Mouse (Mus musculus): ENCODE results near the gene Phf1. TPM values are rescaled to one million over a fixed set of nuclear protein-coding genes. Genes with fewer than 3 reads are reported as not detected.

The Phf1 gene
- polyA plus RNA-seq, 1 experiment from 2014 or later = 5.5 TPM

DNA sequence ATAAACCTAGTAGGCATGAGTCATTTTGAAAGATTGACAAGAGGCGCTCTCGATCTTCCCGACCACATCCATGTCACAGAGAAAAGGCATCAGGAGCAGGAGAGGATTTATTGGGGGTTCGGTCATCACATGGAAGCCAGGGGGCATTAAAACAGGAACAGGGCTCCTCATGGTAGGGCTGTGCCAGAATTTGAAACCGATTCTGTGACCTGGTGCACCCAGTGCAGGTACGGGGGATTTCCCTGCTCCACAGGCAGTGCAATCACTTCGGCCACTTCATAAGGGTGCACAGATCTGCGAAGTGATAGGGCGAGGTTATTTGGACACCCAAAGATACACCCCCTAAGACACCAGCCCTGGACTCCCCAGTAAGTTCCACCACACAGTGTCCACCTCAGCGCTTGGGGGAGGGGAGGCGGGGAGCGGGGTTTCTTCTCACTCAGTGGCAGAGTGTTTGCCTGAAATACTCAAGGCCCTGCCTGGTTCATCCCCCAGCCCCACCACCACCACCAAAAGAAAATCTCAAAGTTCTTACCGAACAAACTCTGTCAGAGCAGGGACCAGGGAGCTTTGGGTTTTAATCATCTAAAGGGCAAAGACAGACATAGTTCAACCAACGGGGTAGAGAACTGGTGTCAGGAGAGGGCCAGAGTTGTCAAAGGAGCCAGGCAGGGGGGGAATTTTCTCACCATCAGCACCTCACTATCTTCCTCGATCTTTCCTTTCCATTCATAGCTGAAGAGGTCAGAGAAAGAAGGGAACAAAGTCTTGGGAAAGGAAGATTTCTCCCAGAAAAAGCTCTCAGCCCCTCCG, 5.2 kb downstream of the Phf1 start:
- no peak for ATAC-seq (ENCODE audit: low FRiP score)
- peak overlapping the region; percentile 93 for H3K4me2 ChIP-seq (replicated peaks; ENCODE audit: low read depth, low read length)
- peaks cover 13% of the 10 kb centered on the region for H3K4me1 ChIP-seq (replicated peaks; ENCODE audit: control insufficient read depth, insufficient read depth, low read length)
- peak overlapping the region; percentile 57 for H3K4me3 ChIP-seq (ENCODE audit: low read depth, low read length)
- WGBS = 61% methylated on average over 16 of the region's 16 CpGs
- peak overlapping the region; percentile 38; the same call in 1 of the 2 replicates for H3K9ac ChIP-seq (ENCODE audit: low read depth, low read length)
- H3K27me3 ChIP-seq (ENCODE audit: control insufficient read depth, insufficient read depth, low read length) = no peaks in the 10 kb centered on the region
- no peak for DNase-seq (ENCODE audit: low spot score)
- H3K27ac ChIP-seq (ENCODE audit: low read depth, low read length) = no peak overlapping the region
- H3K9me3 ChIP-seq (ENCODE audit: control insufficient read depth, low read length) = no peaks in the 10 kb centered on the region
- H3K36me3 ChIP-seq (ENCODE audit: control insufficient read depth, insufficient read depth, low read length) = peaks cover 3% of the 10 kb centered on the region; the same call in 1 of the 2 replicates

DNA sequence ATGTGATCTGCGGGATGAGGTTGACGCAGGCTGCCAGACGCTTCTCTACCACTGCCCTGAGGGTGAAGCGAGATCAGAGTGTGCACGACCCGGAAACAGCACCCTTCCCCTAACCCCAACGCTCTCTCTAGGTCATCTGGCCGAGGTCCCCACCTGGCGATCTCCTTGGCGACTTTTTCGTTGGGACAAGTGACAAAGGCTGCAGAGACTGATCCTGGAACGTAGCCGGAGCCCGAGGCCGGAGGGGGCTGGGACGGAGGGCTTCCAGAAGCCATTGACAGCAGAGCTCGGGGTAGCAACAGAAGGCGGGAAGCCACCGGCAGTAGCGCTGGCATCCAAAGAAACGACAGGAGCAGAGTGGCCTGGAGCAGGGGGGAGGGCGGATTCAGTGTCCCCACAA, 5.9 kb downstream of the Phf1 start:
- peak overlapping the region; percentile 57 for H3K4me3 ChIP-seq (ENCODE audit: low read depth, low read length)
- no peaks in the 10 kb centered on the region for H3K27me3 ChIP-seq (ENCODE audit: control insufficient read depth, insufficient read depth, low read length)
- peak overlapping the region; percentile 38 for H3K9ac ChIP-seq (ENCODE audit: low read depth, low read length)
- H3K4me2 ChIP-seq (replicated peaks; ENCODE audit: low read depth, low read length) = peak overlapping the region; percentile 93
- WGBS = 0% methylated on average over 22 of the region's 22 CpGs
- ATAC-seq (ENCODE audit: low FRiP score) (peak; percentile 4; the same call in 1 of the 2 replicates), DNase-seq (ENCODE audit: low spot score) (peak; percentile 11)
- no peaks in the 10 kb centered on the region for H3K9me3 ChIP-seq (ENCODE audit: control insufficient read depth, low read length)
- peaks cover 13% of the 10 kb centered on the region for H3K4me1 ChIP-seq (replicated peaks; ENCODE audit: control insufficient read depth, insufficient read depth, low read length)
- peak overlapping the region; percentile 40 for H3K27ac ChIP-seq (ENCODE audit: low read depth, low read length)
- H3K36me3 ChIP-seq (ENCODE audit: control insufficient read depth, insufficient read depth, low read length) = peaks cover 3% of the 10 kb centered on the region; the same call in 1 of the 2 replicates

DNA sequence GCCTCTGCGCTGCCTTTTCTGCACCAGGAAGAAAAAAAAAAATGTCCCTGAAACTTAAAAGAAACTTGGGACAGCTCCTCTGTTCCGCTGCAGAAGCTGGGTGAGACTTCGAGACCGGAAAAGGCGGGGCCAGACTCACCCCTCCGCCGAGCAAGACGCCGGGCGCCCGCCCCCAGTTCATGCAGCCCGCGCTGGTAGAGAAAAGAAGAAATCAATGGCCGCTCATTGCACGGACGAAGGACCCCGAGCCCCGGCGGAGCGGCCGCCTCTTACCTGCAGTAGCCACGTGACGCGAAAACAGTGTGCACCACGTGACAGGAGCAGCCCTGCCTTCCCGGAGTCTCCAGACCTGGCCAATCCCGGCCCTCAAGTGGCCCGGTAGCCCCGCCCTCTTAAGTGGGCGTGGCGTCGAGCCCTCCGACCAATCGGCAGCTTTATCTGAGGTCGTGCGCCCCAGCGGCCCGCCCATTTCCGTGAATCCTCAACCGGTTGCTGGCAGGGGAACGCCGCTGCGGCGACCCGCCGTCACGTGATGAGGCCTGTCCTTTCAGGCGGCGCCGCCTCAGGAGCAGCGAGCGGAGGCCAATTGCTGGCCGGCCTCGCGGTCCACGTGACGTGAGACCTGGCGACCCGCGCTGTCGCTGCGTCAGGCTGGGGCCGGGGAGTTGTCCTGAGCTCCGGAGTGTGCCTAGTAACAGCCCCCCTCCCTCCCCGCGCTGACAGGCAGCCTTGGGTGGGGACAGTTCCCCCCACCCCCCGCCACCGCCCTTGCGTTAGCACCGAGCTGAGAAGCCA, 6.5 kb downstream of the Phf1 start, which contains the start of gene Cuta:
Cuta (minus strand) TSS at position 392 of the 795 bp plus-strand sequence.
- DNase-seq (ENCODE audit: low spot score) (peak; percentile 100), ATAC-seq (ENCODE audit: low FRiP score) (peak; percentile 93)
- Histone ChIP-seq H3K9ac (ENCODE audit: low read depth, low read length) (peak within 1 kb of the TSS; percentile 61), H3K36me3 (ENCODE audit: control insufficient read depth, insufficient read depth, low read length) (peaks cover 3% of the 10 kb centered on the region; the same call in 1 of the 2 replicates), H3K27ac (ENCODE audit: low read depth, low read length) (peak within 1 kb of the TSS; percentile 86), H3K9me3 (ENCODE audit: control insufficient read depth, low read length) (no peaks in the 10 kb centered on the region), H3K4me3 (ENCODE audit: low read depth, low read length) (peak within 1 kb of the TSS; percentile 57), H3K4me1 (replicated peaks; ENCODE audit: control insufficient read depth, insufficient read depth, low read length) (peaks cover 13% of the 10 kb centered on the region), H3K27me3 (ENCODE audit: control insufficient read depth, insufficient read depth, low read length) (no peaks in the 10 kb centered on the region), H3K4me2 (replicated peaks; ENCODE audit: low read depth, low read length) (peak within 1 kb of the TSS; percentile 93)
- under 1% methylated on average over 70 of the region's 70 CpGs for WGBS

DNA sequence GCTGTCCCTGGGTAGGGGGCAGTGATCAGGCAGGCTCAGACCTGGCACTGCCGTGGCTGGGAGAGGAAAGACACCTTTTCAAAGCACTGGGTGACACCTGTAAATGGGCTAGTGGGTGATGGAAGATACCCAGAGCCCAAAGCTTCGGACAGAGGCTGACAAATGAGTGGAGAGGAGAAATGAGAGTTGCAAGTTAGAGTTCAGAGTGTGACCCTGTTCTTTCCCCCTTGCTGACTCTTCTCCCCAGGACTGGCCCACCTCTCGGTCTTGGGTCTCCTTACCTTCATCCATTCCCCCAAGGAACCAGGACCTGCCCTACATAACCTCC, 7.1 kb downstream of the Phf1 start:
- 0% methylated on average over 3 of the region's 3 CpGs for WGBS
- no peak for DNase-seq (ENCODE audit: low spot score)

DNA sequence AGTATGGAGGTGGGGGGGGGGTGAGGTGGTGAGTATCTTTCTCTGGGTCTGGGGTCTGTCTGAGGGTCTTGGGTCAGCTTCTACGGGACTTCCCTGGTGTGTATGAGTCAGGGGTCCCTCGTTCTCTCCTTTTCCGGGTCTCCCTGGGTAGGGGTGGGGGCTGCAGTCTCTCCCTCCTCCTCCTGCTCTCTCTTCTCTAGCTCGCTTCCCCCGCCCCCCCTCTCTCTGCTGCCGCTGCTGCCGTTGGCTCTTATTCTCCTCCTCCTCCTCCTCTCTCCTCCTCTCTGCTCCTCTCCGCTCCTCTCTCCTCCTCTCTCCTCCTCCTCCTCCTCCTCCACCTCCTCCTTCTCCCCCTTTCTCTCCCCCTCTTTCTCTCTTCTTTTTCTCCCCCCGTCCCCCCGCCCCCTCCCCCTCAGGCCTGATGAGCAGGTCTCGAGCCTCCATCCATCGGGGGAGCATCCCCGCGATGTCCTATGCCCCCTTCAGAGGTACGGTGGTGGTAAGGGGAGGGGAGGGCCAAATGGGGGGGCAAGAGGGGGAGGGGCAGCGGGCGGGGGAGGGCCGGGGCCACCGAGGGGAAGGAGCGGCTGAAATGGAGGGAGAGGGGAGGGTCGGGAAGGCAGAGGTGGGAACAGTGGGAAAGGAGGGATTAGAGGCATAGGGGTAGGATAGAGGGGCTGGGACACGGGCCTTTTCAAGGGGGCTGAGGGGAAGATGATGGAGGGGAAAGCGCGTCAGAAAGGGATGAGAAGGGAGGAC, 8.4 kb downstream of the Phf1 start, which contains the start of gene Syngap1:
Syngap1 (plus strand) TSS at position 223 of the 759 bp plus-strand sequence.
- no peaks in the 10 kb centered on the region for H3K36me3 ChIP-seq (ENCODE audit: control insufficient read depth, insufficient read depth, low read length)
- no peaks in the 10 kb centered on the region for H3K9me3 ChIP-seq (ENCODE audit: control insufficient read depth, low read length)
- H3K27ac ChIP-seq (ENCODE audit: low read depth, low read length) = peak within 1 kb of the TSS; percentile 89
- DNase-seq (ENCODE audit: low spot score) (peak; percentile 54), ATAC-seq (ENCODE audit: low FRiP score) (no peak)
- peaks cover 18% of the 10 kb centered on the region for H3K4me1 ChIP-seq (replicated peaks; ENCODE audit: control insufficient read depth, insufficient read depth, low read length)
- peak within 1 kb of the TSS; percentile 93 for H3K4me2 ChIP-seq (replicated peaks; ENCODE audit: low read depth, low read length)
- no peaks in the 10 kb centered on the region for H3K27me3 ChIP-seq (ENCODE audit: control insufficient read depth, insufficient read depth, low read length)
- WGBS = 3% methylated on average over 17 of the region's 24 CpGs
- H3K9ac ChIP-seq (ENCODE audit: low read depth, low read length) = peak within 1 kb of the TSS; percentile 67
- H3K4me3 ChIP-seq (ENCODE audit: low read depth, low read length) = peak within 1 kb of the TSS; percentile 57

More for the DNA sequence above, 7.1 kb downstream of the Phf1 start:
- 0 out of 2 replicates have a peak, but pooled peaks have one; percentile 2 for ATAC-seq (ENCODE audit: low FRiP score)
- Histone ChIP-seq H3K27me3 (ENCODE audit: control insufficient read depth, insufficient read depth, low read length) (no peaks in the 10 kb centered on the region), H3K4me3 (ENCODE audit: low read depth, low read length) (peak overlapping the region; percentile 57), H3K4me2 (replicated peaks; ENCODE audit: low read depth, low read length) (peak overlapping the region; percentile 93), H3K9ac (ENCODE audit: low read depth, low read length) (peak overlapping the region; percentile 61), H3K9me3 (ENCODE audit: control insufficient read depth, low read length) (no peaks in the 10 kb centered on the region), H3K36me3 (ENCODE audit: control insufficient read depth, insufficient read depth, low read length) (no peaks in the 10 kb centered on the region), H3K4me1 (replicated peaks; ENCODE audit: control insufficient read depth, insufficient read depth, low read length) (peaks cover 13% of the 10 kb centered on the region), H3K27ac (ENCODE audit: low read depth, low read length) (peak overlapping the region; percentile 86)

DNA sequence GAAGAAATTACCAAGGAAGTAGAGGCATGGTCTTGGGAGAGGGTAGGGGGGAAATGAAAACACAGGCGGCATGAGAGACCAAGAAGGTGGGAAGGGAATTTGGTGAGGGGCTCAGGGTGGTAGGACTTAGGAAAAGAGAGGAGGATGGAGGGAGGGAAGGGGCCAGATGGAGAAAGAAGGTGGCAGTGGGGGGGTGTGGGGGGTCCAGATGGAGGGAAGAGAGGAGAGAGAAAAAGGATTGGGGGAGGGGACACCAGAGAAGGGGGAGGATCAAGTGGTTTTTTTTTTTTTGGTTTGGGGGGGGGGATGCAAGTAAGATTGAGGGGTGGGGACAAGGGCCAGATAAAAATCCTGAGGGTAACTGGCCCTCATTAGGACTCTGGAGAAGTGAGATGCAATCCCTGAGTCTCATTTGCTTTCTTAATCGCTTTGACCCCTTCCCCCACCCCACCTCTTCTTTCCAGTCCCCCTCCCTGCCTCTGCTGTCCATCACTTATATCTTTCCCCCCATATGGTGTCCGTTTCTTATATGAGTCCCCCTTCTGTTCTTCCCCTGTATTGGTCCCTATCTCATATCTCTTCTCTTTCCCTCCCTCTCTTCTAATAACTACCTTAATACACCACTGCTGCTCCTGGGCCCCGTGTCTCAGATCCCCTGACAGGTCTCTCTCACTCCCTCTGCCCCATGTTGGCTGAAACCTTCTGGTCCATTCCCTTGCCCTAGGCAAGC, 9.2 kb downstream of the Phf1 start:
- no peak for ATAC-seq (ENCODE audit: low FRiP score)
- WGBS = 16% methylated on average over 4 of the region's 4 CpGs
- Histone ChIP-seq H3K9me3 (ENCODE audit: control insufficient read depth, low read length) (no peaks in the 10 kb centered on the region), H3K36me3 (ENCODE audit: control insufficient read depth, insufficient read depth, low read length) (no peaks in the 10 kb centered on the region), H3K4me2 (replicated peaks; ENCODE audit: low read depth, low read length) (peak overlapping the region; percentile 69), H3K27ac (ENCODE audit: low read depth, low read length) (peak overlapping the region; percentile 89), H3K4me3 (ENCODE audit: low read depth, low read length) (peak overlapping the region; percentile 54), H3K4me1 (replicated peaks; ENCODE audit: control insufficient read depth, insufficient read depth, low read length) (peaks cover 20% of the 10 kb centered on the region), H3K9ac (ENCODE audit: low read depth, low read length) (peak overlapping the region; percentile 67), H3K27me3 (ENCODE audit: control insufficient read depth, insufficient read depth, low read length) (no peaks in the 10 kb centered on the region)
- DNase-seq (ENCODE audit: low spot score) = no peak

DNA sequence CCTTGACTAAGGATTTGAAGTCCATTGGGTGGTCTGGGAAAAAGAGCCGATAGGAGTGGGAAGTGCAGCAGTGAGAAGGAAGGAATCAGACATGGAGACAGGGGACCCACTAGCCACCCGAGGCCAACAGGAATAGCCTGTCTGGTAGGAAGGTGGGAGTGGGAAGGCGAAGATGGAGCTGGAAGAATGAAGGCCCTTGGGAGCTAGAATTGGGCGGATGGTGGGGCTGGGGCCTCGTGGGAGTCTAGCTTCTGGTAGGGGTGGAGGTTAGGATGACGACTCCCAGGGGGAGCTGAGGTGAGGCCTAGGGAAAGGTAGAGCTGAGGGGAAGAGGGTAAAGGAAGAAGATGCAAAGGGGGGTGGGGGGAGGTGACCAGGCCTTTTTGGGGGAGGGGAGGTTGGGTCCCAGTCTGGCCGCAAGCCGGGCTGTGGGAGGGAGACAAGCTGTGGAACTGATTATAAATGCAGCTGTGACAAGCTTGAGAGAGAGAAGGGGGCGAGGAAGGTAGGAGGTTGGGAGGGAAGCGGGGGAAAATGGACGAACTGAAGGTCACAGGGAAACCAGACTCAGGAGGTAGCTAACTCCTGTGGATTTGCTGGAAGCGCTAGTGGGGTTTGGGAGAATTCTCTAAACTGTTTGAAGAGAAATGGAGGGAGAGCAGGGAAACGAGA, 13.1 kb downstream of the Phf1 start:
- 23% methylated on average over 13 of the region's 13 CpGs for WGBS
- Histone ChIP-seq H3K4me2 (replicated peaks; ENCODE audit: low read depth, low read length) (peak overlapping the region; percentile 78), H3K4me3 (ENCODE audit: low read depth, low read length) (peak overlapping the region; percentile 43), H3K27ac (ENCODE audit: low read depth, low read length) (peak overlapping the region; percentile 77), H3K27me3 (ENCODE audit: control insufficient read depth, insufficient read depth, low read length) (no peaks in the 10 kb centered on the region), H3K9ac (ENCODE audit: low read depth, low read length) (peak overlapping the region; percentile 73), H3K36me3 (ENCODE audit: control insufficient read depth, insufficient read depth, low read length) (no peaks in the 10 kb centered on the region), H3K4me1 (replicated peaks; ENCODE audit: control insufficient read depth, insufficient read depth, low read length) (peaks cover 29% of the 10 kb centered on the region), H3K9me3 (ENCODE audit: control insufficient read depth, low read length) (no peaks in the 10 kb centered on the region)
- DNase-seq (ENCODE audit: low spot score) (peak; percentile 13), ATAC-seq (ENCODE audit: low FRiP score) (no peak)
